ENCODE assay signal across 11 mouse cellular contexts in genomic region chr4:35640866-35641265, GRCm38 (mm10).
"Had no signal": no experiment of that assay in that cellular context is flagged by ENCODE, and none has a peak within 500 bp of the region (broad histone marks: within the 10 kb centered on the region; RNA-seq: fewer than 3 reads in every experiment).

No protein-coding gene starts in this region.

- ATAC-seq: intestine, embryonic 15.5 days; lung, postnatal 0 days; midbrain, embryonic 13.5 days had no signal

- DNase-seq: kidney, adult 18-20 months; kidney, postnatal 10 days; lung, adult 2 months; lung, postnatal 36 days; right cerebral cortex, adult 18-20 months; right cerebral cortex, postnatal 4 days; spleen, adult 18-20 months; thymus, postnatal 36 days had no signal
